Mouse (Mus musculus): ENCODE results near the gene Dand5. TPM values are rescaled to one million over a fixed set of nuclear protein-coding genes. Genes with fewer than 3 reads are reported as not detected.

The Dand5 gene
- total RNA-seq, 2 experiments from 2014 or later, result 8.0 to 9.6 TPM

DNA sequence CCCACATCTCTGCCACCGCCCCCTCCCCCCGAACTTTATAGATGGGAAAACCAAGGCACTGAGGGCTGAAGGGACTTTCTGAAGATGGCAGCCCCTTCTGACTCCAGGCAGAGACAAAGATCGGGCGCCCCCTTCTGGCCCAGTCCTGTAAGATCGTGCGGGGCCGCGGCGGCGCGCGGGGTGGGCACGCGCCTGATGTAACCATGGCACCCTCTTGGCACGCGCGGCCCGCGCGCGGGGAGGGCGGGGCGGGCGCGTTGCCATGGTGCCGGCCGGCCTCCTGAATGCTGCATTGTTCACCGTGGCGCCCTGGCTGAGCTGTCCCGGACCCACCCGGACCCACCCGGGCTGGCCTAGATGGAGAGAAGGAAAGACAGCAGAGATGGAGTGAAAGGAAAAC is 11.7 kb downstream of the Dand5 start:
- peak; percentile 98 for DNase-seq (ENCODE audit: low spot score in 2 of 2)
- intact Hi-C loops (cut with DNase I), result loop anchor here (1.0 to 5.0 kb wide), 2 partner anchors 74 to 219 kb away; no protein-coding TSS in a partner anchor

DNA sequence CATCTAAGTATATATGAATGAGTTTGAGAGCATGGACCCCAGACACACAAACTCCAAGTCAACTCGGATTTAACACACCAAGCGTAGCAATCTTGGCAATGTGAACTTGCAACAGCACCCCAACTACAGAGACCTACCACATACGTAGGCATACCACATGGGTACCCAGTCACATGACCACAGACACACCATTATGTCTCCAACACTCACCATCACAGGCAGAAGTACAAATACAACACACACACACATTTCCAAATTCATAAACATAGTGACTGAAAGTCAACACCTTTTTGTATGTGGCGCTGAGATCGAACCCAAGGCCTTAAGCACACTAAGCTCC is 12.7 kb downstream of the Dand5 start:
- DNase-seq (ENCODE audit: low spot score in 2 of 2), result no peak
- intact Hi-C loops (cut with DNase I), result loop anchor here (1.0 to 5.0 kb wide), 2 partner anchors 73 to 218 kb away; no protein-coding TSS in a partner anchor

DNA sequence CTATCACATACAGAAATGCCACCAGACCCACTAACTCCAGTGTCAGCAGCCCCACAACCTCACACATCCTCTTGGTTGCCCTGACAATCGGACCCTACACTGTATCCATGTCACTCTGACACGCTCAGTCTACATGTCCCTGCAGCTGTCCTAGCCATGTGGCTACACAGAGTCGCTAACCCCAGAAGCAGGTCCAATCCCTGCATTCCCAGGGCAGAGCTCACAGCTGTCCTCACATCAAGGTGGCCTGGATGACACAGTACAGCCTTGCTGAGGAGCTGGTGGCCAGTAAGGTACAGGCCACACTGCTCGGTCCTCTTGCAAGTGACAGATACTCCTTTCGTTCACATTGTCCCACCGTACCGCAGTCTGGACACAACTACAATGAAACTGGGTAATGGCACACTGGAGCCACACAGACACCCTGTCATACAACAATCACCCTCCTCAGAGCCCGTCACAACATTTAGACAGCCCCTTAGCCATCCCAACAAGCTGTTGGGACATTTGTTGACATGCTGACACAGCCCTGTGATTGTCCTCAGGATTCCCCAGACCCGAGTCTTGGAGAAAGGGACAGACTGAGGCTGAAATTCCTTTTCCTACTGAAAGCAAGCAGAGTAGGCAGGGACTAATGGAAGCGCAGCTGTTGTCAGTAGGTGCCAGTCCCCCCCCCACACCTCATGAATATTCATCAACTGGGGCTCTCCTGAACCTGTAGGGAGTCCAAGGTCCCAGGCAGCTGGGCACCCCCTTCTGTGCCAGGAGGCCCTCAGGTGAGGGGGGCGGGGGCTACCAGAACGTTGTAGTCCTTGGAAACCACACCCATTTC is 13.3 kb downstream of the Dand5 start:
- no peak for DNase-seq (ENCODE audit: low spot score in 2 of 2)
- intact Hi-C loops (cut with DNase I), result no loop called here

DNA sequence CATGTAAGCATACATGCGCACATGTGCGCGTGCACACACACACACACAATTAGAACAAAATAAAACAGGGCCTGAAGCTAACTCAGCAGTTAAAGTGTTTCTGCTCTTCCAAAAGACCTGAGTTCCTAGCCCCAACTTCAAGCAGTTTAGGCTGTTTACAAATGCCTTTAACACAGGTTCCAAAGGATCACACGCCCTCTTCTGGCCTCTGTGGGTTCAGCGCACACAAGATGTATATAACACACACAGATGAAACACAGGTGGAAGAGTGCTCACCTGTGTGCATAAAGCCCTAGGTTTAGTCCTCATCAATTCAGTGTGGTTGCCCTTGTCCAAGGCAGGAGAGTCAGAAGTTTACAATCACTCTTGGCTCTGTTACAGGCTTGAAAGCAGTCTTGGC is 16.6 kb downstream of the Dand5 start:
- no peak for DNase-seq (ENCODE audit: low spot score in 2 of 2)
- intact Hi-C loops (cut with DNase I), result no loop called here

DNA sequence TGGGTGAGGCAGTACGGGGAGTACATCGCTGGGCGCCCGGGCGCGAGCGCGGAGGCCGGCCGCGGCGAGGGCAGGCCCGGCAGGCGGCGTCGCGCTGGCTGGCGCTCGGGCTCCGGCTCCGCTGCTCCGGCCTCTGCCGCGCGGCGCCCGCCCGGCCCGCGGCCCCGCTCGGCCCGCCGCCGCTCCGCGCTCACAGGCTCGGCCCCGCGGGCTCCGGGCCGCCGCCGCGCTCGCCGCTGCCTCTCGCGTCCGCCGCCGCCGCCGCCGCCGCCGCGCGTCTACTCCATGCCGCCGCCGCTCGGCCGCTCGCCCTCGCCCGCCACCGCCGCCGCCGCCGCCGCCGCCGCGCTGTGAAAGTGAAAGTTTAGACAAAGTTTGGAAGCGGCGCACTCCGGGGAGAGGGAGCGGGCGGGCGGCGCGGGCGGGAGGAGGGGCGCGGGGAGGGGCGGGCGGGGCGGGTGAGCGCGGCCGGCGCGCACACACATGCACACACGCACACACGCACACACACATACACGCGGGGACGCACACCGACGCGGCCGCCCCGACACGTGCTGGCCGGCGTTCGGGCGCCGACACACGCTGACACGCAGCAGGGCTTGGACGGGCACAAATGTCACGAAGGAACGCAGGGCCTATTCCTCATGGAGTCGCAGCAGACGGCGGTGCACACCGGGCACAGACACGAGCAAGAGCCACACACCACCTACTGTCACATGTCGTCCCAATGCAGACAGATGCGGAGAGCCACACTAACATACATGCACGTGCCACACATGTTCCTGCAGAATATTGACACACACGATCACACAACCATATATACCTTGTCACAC is 22.4 kb downstream of the Dand5 start, which contains the start of gene Nfix:
Gene Nfix (minus strand): TSS at position 346 of the 833 bp plus-strand sequence.
- intact Hi-C loops (cut with DNase I), result loop anchor here (2.0 kb wide), 1 partner anchor 21 kb away; no protein-coding TSS in a partner anchor
- DNase-seq (ENCODE audit: low spot score in 2 of 2), result peak; percentile 55 to 85

DNA sequence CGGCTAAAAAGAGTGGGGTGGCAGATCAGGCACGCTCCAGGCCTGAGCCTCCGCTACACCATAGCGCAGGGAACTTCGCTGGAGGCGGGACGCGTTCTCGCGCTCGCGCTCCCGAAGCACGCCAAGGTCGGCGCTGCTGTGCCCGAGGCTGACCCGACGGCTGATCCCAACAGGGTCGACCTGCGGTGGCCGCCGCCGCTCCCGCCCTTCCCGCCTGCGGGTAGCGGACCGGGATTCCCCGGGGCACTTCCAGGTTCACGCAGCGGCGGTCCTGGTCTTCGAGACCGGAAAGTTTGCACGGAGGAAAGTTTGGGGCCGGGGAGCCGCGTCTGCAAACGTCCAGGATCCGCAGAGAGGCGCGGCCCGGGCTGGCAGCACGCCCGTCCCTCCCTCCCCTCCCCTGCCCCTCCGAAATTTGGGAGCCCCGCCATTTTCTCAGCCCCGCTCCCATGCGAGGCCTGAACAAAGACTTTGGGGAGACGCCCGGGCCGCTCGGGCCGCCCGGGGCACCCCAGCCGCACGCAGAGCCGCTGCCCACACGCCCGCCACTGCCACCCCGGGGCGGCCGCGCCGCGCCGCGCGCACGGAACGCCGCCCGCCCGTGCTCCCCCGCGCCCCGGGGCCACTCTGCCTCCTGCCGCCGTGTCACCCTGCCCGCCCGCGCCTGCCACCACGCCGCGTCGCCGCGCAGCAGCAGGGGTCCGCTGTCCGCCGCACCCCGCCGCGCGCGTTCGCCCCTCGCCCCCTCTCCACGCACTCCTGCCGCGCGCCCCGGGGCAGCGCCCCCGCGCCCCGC is 23.3 kb downstream of the Dand5 start:
- DNase-seq (ENCODE audit: low spot score in 2 of 2), result no peak
- intact Hi-C loops (cut with DNase I), result loop anchor here (2.0 kb wide), 1 partner anchor 21 kb away; no protein-coding TSS in a partner anchor

DNA sequence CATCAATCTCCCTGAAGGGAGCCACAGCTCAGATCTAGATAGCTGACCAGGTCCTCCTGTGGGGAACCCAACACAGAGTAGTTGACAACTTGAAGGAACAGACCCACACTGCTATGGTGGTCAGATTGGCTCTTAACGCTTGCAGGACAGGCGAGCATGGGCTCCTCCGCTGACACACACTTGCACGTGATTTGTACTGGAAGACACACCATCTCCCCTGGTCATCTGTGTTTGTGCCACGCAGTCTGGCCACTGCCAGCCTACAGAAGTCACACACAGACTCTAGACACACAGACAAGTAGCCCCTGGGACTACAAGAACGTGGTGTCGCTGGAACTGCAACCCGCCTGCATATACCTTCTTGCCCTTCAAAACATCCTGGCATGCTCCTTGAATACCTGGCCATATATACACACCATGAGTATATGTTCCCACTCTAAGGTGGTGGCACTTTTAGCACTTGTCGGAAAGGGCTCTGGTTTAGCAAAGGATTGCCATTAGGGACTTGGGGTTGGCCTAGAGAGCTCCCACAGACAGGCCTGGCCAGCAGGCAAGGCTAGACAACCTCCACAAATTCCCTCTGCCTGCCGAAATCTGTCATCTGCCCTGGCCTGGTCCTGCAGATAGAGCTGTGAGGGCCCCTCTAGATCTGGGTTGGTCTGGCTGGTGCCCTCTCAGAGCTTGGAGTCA is 24.0 kb downstream of the Dand5 start:
- intact Hi-C loops (cut with DNase I), result loop anchor here (2.0 kb wide), 1 partner anchor 20 kb away; no protein-coding TSS in a partner anchor
- no peak for DNase-seq (ENCODE audit: low spot score in 2 of 2)

DNA sequence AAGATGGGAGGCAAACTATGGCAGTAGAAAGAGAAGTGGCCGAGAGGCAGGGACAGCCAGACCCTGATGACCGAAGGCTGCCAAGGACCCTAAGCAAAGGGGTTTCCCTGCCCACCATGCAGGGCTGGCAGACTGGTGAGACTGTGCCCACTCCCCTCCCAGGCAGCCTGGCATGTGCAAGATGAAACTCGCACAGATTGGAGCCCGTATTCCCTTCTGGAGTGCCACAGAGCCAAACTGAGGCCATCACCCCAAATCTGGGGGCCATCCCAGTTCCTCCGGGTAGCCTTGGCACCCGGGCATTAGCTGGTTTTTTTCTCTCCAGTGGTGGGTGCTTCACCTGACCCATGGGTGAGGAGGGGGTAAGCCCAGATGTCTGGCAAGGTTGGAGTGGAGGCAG is 24.7 kb downstream of the Dand5 start:
- DNase-seq (ENCODE audit: low spot score in 2 of 2), result no peak
- intact Hi-C loops (cut with DNase I), result loop anchor here (2.0 kb wide), 1 partner anchor 19 kb away; no protein-coding TSS in a partner anchor

DNA sequence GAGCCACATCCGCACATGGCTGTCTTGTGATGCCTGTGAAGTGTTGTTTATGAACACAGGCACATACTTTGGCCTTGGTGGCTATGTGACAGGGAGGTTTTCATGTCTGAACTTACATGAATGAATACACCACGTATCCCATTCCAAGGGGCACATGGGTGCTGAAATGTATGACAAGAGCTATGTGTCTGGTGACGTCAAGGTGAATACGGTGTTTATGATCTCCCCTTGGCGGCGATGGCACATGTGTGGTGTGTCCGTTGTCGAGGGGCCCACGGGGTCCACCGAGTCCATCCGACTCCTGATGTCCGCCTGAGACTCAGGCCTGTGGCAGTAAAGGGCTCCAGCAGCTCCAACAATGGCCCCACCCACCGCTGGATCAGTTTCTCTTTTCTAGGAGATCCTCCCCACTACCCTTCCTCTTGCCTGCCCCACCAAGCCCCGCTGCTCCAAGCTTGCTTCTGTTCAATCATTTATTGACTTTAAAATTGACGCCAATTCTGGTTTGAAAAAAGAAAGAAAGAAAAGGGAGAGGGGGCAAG is 25.3 kb downstream of the Dand5 start:
- intact Hi-C loops (cut with DNase I), result no loop called here
- DNase-seq (ENCODE audit: low spot score in 2 of 2), result no peak

DNA sequence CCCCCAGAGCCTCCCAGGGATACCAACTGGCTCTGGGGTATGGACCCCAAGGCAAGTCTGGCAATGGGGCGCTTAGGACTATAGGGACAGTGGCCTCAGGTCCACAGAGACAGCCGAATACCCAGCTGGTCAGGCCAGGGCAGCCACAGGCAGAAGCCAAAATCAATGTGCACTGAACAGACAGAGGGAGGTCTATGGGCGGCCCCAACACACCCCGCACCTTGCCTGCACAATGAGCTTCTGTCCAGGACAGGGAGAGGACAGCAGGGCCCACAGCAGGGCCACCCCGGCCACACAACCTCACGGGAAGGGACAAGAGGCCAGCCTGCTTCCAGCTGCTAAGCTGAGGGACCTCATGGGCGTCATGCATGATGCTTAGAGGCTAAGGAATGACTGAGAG is 28.1 kb downstream of the Dand5 start:
- intact Hi-C loops (cut with DNase I), result no loop called here
- DNase-seq (ENCODE audit: low spot score in 2 of 2), result no peak

DNA sequence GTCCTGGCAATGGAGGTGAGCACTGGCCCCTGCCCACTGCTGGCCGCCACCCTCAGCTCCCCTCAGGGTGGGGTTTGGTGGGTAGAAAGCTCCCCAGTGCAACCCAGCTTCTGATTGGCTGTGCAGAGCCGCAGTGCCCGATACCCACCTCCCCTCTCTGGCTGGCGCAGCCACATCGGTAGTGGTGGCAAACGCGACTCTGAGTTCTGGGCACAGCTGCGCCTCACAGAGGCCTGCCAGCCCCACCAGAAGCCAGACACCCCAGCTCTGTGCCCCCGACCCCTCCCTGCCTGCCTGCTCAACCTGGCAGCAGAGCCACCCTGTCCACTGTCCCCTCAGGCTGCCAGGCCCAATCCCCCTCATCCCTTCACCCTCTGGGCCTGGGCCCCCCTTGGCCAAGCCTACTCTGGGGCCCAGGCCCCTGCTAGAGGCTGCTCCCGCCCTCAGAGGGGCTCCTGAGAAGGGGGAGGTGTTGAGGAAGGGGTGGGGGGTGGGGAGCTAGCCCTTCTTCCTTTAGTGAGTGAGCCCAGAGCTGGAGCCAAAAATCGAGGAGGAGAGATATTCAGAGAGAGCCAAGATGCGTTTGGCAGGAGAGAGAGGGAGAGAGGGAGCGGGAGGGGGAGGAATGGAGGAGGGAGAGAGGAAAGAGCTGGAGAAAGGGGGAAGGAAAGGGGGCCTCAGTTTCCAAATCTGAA is 28.7 kb downstream of the Dand5 start:
- peak; percentile 66 to 87 for DNase-seq (ENCODE audit: low spot score in 2 of 2)
- intact Hi-C loops (cut with DNase I), result no loop called here

DNA sequence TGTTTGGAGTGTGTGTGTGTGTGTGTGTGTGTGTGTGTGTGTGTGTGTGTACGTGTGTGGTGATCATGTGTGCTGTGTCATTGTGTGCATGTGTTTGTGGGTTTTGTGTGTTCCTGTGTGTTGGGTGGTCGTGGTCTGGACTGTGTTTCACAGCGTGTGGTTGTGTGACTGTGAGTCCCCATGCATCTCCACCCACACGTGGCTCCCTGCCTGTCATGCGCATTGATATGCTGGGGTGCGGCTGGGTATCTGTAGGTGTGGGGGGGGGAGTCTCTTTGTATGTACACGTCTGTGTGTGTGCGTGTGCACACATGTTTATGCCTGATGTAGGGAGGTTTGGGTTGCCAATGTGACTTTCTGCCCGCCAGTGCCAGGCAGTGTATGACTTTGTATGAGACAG is 29.5 kb downstream of the Dand5 start:
- peak in 1 of 2 experiments; percentile 79 for DNase-seq (ENCODE audit: low spot score in 2 of 2)
- intact Hi-C loops (cut with DNase I), result no loop called here

DNA sequence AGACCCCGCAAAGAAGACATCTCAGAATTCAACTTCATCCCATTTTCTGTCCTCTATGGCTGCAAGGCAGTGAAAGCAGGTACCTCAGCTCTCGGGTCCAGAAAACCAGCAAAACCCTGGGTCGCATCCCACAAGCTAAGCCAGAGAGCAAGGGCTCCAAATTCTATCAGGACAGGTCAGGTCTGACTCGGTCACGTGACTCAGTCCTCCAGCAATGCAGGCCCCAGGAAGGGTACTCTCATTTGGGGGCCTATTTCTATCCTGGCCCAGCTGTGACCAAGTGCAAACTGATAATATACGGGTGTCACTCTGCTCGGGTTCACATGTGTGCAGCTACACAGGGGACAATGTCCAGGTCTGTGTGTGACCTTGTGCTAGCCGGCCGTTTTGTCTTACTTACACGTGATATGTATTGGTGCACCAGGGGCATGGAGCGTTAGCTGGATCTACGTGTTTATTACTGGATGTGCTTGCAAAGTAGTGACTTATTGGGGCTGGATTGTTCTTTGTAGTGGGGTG is 30.1 kb downstream of the Dand5 start:
- intact Hi-C loops (cut with DNase I), result no loop called here
- no peak for DNase-seq (ENCODE audit: low spot score in 2 of 2)

DNA sequence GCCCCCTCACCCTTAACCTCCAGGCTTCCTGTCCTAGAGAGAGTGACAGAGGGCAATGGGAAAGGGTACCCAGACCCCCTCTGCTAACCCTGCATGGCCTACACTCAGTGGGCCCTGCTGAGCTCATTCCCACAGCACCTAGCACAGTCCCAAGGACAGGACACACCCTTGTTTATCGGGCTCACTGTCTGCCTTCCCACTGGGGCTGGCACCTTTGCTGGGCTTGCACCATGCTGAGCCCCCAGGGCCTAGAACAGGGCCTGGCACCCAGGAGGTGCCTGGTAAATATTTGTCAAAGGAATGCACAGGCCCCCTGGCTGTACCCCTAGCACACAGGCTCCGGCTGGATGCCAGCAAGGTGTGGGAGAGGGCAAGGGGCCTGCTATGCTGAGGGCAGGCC is 32.1 kb downstream of the Dand5 start:
- intact Hi-C loops (cut with DNase I), result no loop called here
- DNase-seq (ENCODE audit: low spot score in 2 of 2), result no peak

DNA sequence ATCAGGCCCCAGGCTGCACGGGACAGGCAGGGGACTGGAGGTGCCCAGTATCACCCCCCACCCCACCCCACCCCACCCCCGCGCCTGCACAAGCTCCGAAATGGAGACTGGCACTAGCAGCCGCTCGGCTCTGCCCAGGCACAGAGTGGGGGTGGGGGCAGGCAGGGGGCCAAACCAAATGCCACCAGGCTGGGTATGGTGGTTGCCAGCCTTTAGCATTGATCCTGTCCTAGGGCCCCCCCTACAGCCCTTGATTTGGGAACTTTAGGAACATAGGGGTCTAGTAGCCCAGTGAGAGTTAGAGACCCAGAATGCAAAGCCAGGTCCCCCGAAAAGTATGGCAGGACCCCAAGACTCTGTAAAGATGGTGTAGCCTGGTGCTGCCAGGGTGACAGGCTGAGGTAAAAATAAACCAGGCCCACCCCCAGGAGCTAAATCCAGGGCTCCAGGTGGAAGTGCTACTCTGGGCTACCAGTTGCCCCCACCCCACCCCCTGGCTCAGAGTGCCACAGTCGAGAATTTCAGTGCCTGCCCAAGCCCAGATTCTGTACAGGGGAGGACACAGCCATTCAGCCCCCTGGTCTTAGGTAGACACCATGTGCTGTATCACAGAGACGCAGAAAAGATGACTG is 32.7 kb downstream of the Dand5 start:
- intact Hi-C loops (cut with DNase I), result no loop called here
- DNase-seq (ENCODE audit: low spot score in 2 of 2), result no peak

DNA sequence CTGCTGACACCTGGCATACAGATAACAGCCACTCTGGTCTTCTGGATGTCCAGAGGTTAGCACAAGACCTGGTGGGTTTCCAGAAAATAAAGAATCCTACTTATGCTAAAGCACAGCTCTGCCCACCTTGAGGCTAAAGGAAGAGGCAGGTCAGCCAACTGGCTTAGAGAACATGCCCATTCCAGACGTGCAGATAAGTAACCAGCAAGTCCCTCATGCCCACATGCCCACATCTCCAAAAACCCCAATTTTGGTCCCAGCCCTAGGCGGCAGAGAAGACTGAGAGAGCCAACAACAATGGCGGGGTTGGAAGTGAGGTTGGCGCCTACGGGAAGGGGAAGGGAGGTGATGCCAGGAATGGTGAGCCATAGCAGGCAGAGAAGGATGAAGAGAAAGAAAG is 33.3 kb downstream of the Dand5 start:
- intact Hi-C loops (cut with DNase I), result no loop called here
- DNase-seq (ENCODE audit: low spot score in 2 of 2), result no peak

DNA sequence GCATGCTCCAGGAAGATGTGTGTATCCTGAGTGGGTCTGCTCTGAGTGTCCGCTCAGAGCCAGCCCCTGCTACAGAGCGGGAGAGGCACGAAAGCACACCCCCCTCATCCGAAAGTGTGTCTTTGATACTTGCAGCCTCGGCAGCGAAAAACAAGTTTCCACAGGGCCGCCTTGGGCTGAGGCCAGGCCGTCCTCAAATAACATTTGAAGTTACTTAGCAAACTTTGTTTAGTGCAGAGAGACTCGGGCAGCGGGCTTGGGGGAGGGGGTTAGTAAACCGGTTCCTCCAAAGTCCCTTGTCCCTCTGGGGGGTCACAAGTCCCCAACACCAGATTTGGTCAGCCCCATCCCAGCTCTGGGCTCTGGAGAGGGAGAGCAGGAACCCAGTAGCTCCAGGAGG is 33.7 kb downstream of the Dand5 start:
- peak; percentile 67 to 79 for DNase-seq (ENCODE audit: low spot score in 2 of 2)

More for the DNA sequence above, 33.7 kb downstream of the Dand5 start:
- intact Hi-C loops (cut with DNase I), result no loop called here
